35 mouse cellular contexts compared by ENCODE assay signal in genomic region chr14:60935705-60936104, GRCm38 (mm10).
"Had no signal": no experiment of that assay in that cellular context is flagged by ENCODE, and none has a peak within 500 bp of the region (broad histone marks: within the 10 kb centered on the region; RNA-seq: fewer than 3 reads in every experiment).

No protein-coding gene starts in this region.

- H3K9me3 ChIP-seq: heart, embryonic 12.5 days; heart, embryonic 13.5 days; heart, embryonic 15.5 days; hindbrain, embryonic 10.5 days; hindbrain, embryonic 12.5 days; hindbrain, embryonic 13.5 days; hindbrain, embryonic 15.5 days; intestine, embryonic 15.5 days; kidney, embryonic 15.5 days had no signal

- H3K4me1 ChIP-seq: heart, embryonic 12.5 days; heart, embryonic 13.5 days; heart, embryonic 15.5 days; hindbrain, embryonic 10.5 days; hindbrain, embryonic 12.5 days; hindbrain, embryonic 13.5 days; hindbrain, embryonic 15.5 days; intestine, embryonic 15.5 days; kidney, embryonic 15.5 days had no signal

- DNase-seq: heart, postnatal 10 days; heart, postnatal 14 days; heart, postnatal 36 days; heart, postnatal 4 days; kidney, adult 11 months; kidney, adult 18-20 months; kidney, adult 2 months; kidney, adult 8-10 months; kidney, adult 9 months; kidney, postnatal 10 days; kidney, postnatal 14 days; kidney, postnatal 25 days; kidney, postnatal 36 days; kidney, postnatal 4 days; layer of hippocampus, adult 9-11 months; layer of hippocampus, postnatal 36 days had no signal

- H3K27me3 ChIP-seq: heart, embryonic 12.5 days; heart, embryonic 13.5 days; heart, embryonic 15.5 days; hindbrain, embryonic 12.5 days; hindbrain, embryonic 13.5 days; hindbrain, embryonic 15.5 days; intestine, embryonic 15.5 days; kidney, embryonic 15.5 days had no signal

- H3K4me2 ChIP-seq: heart, embryonic 11.5 days; heart, embryonic 12.5 days; heart, embryonic 13.5 days; heart, embryonic 15.5 days; hindbrain, embryonic 12.5 days; hindbrain, embryonic 13.5 days; hindbrain, embryonic 14.5 days; hindbrain, embryonic 15.5 days; intestine, embryonic 15.5 days; kidney, embryonic 15.5 days had no signal

- H3K9ac ChIP-seq: heart, embryonic 12.5 days; heart, embryonic 13.5 days; heart, embryonic 15.5 days; hindbrain, embryonic 12.5 days; hindbrain, embryonic 13.5 days; hindbrain, embryonic 14.5 days; hindbrain, embryonic 15.5 days; intestine, embryonic 15.5 days; kidney, embryonic 15.5 days had no signal

- H3K27ac ChIP-seq: heart, embryonic 13.5 days; heart, embryonic 15.5 days; hindbrain, embryonic 10.5 days; hindbrain, embryonic 12.5 days; hindbrain, embryonic 13.5 days; hindbrain, embryonic 14.5 days; hindbrain, embryonic 15.5 days; hindbrain, postnatal 0 days; intestine, embryonic 15.5 days; kidney, embryonic 15.5 days; kidney, postnatal 0 days; layer of hippocampus, adult 2 months; left cerebral cortex, adult 2 months had no signal

- H3K36me3 ChIP-seq: heart, embryonic 12.5 days; heart, embryonic 13.5 days; heart, embryonic 15.5 days; hindbrain, embryonic 10.5 days; hindbrain, embryonic 12.5 days; hindbrain, embryonic 13.5 days; hindbrain, embryonic 15.5 days; intestine, embryonic 15.5 days; kidney, embryonic 15.5 days had no signal

- ATAC-seq: hindbrain, embryonic 16.5 days; hindbrain, postnatal 0 days; inflammation-experienced regulatory T-cells, adult 6 months; intestine, embryonic 15.5 days; intestine, embryonic 16.5 days; intestine, postnatal 0 days had no signal

- H3K4me3 ChIP-seq: heart, embryonic 12.5 days; heart, embryonic 13.5 days; heart, embryonic 15.5 days; hindbrain, embryonic 10.5 days; hindbrain, embryonic 12.5 days; hindbrain, embryonic 13.5 days; hindbrain, embryonic 15.5 days; intestine, embryonic 15.5 days; kidney, embryonic 15.5 days; layer of hippocampus, adult 2 months; left cerebral cortex, adult 2 months had no signal
